Mouse (Mus musculus) megakaryocyte, embryonic 14.5 days (primary cell): ENCODE data around the gene Nsmce3.

Experiments
- FLI1 ChIP-seq: IDR thresholded peaks from 2 replicates; pipeline ENCODE4 v1.6.1; 2012; ENCODE audit warnings: low read length, inconsistent platforms, mixed read lengths
- GATA1 ChIP-seq: IDR thresholded peaks from 3 replicates; pipeline ENCODE4 v1.6.1; 2012; ENCODE audit warnings: mixed read lengths, low read length, inconsistent platforms, borderline replicate concordance

- TF ChIP-seq FLI1, result no peak
- no peak for TF ChIP-seq GATA1
These were observed at the start of gene Nsmce3 for GRCm38 (mm10) chr7:64872743-64873241.
